Mouse (Mus musculus): Measurements from ENCODE around the gene Ift43. TPM values are rescaled to one million over a fixed set of nuclear protein-coding genes. Genes with fewer than 3 reads are reported as not detected.

The Ift43 gene
- polyA plus RNA-seq, 1 experiment from 2014 or later: 80.2 TPM

- H3K9me3 ChIP-seq: 0 out of 2 replicates have a peak, but pooled peaks cover 2% of the 10 kb centered on the region
- H3K4me1 ChIP-seq (replicated peaks): peaks cover 8% of the 10 kb centered on the region; the same call in 1 of the 2 replicates
- H3K9ac ChIP-seq (replicated peaks): no peak overlapping the region
- no peak overlapping the region for H3K27ac ChIP-seq
- no peak overlapping the region for H3K4me3 ChIP-seq (replicated peaks)
- H3K36me3 ChIP-seq: peaks cover 19% of the 10 kb centered on the region
- WGBS: 73% methylated on average over 4 of the region's 4 CpGs
- H3K4me2 ChIP-seq (replicated peaks): no peak overlapping the region
- no peak for ATAC-seq
- H3K27me3 ChIP-seq: no peaks in the 10 kb centered on the region
Observed at GRCm38 (mm10) chr12:86135691-86136090, 53.4 kb downstream of the Ift43 start.

DNA sequence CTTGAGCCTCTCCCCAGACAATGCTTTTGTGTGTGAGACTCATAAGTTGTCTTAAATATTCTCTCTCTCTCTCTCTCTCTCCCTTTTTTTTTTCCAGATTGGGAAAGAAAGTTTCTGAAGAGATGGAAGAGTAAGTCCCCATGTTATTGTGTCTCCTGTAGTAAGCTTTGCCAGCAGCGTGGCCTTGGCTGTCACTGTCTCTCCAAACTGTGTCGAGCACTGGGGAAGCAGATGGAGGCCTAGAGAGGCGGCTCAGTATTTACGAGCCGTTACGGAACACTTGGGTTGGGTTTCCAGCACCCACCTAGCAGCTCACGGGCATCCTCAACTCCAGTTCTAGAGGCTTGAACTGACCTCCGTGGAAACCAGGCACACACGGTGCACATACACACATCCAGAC lies 56.4 kb downstream of the Ift43 start:
- WGBS: 94% methylated on average over 9 of the region's 9 CpGs

GRCm38 (mm10) chr12:86142389-86142788 lies 60.0 kb downstream of the Ift43 start:
- Histone ChIP-seq H3K4me3 (replicated peaks) (no peak overlapping the region), H3K27me3 (no peaks in the 10 kb centered on the region), H3K9me3 (0 out of 2 replicates have a peak, but pooled peaks cover under 1% of the 10 kb centered on the region), H3K4me1 (replicated peaks) (no peaks in the 10 kb centered on the region), H3K9ac (replicated peaks) (no peak overlapping the region), H3K27ac (no peak overlapping the region), H3K36me3 (peaks cover 23% of the 10 kb centered on the region), H3K4me2 (replicated peaks) (no peak overlapping the region)
- ATAC-seq: no peak
- WGBS: 84% methylated on average over 1 of the region's 1 CpGs

More for the DNA sequence above, 56.4 kb downstream of the Ift43 start:
- Histone ChIP-seq H3K27me3 (no peaks in the 10 kb centered on the region), H3K4me3 (replicated peaks) (no peak overlapping the region), H3K4me2 (replicated peaks) (no peak overlapping the region), H3K9ac (replicated peaks) (no peak overlapping the region), H3K9me3 (0 out of 2 replicates have a peak, but pooled peaks cover 2% of the 10 kb centered on the region), H3K36me3 (peaks cover 24% of the 10 kb centered on the region), H3K4me1 (replicated peaks) (peaks cover 8% of the 10 kb centered on the region; the same call in 1 of the 2 replicates), H3K27ac (no peak overlapping the region)
- ATAC-seq: no peak

- H3K27me3 ChIP-seq: no peaks in the 10 kb centered on the region
- 95% methylated on average over 3 of the region's 3 CpGs for WGBS
- no peaks in the 10 kb centered on the region for H3K4me1 ChIP-seq (replicated peaks)
- H3K36me3 ChIP-seq: peaks cover 9% of the 10 kb centered on the region; the same call in 1 of the 2 replicates
- H3K27ac ChIP-seq: no peak overlapping the region
- H3K4me2 ChIP-seq (replicated peaks): no peak overlapping the region
- no peak overlapping the region for H3K9ac ChIP-seq (replicated peaks)
- ATAC-seq: no peak
- no peak overlapping the region for H3K4me3 ChIP-seq (replicated peaks)
- H3K9me3 ChIP-seq: peaks cover 5% of the 10 kb centered on the region
Observed at GRCm38 (mm10) chr12:86146246-86146645, 63.9 kb downstream of the Ift43 start.

DNA sequence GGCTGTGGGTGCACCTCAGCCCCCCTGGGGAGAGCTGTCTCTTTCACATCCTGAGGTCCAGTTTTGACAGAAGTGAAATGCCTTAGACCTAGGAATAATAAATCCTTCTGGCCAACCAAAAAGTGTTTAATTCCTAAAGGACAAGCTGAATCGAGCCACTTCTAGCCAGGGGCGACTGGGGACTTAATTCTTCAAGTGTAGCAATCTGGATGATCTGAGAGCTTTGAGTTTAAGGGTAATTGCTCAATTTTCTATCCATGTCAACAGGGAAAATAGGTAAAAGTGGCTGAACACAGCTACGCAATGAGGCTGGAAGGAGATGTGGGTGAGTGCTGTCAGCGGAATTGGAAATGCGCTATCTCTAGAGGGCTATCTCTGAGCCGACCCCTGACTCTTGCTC lies 65.9 kb downstream of the Ift43 start:
- H3K4me2 ChIP-seq (replicated peaks): no peak overlapping the region
- no peak overlapping the region for H3K9ac ChIP-seq (replicated peaks)
- peaks cover 4% of the 10 kb centered on the region; the same call in 1 of the 2 replicates for H3K36me3 ChIP-seq
- no peak for ATAC-seq
- H3K9me3 ChIP-seq: peaks cover 5% of the 10 kb centered on the region
- peaks cover 15% of the 10 kb centered on the region for H3K4me1 ChIP-seq (replicated peaks)
- 78% methylated on average over 6 of the region's 6 CpGs for whole genome bisulfite sequencing
- H3K27ac ChIP-seq: no peak overlapping the region
- no peaks in the 10 kb centered on the region for H3K27me3 ChIP-seq
- no peak overlapping the region for H3K4me3 ChIP-seq (replicated peaks)

GRCm38 (mm10) chr12:86149087-86149486 lies 66.7 kb downstream of the Ift43 start:
- peaks cover 5% of the 10 kb centered on the region for H3K9me3 ChIP-seq
- no peak overlapping the region for H3K4me3 ChIP-seq (replicated peaks)
- ATAC-seq: no peak
- no peak overlapping the region for H3K27ac ChIP-seq
- peaks cover 23% of the 10 kb centered on the region for H3K4me1 ChIP-seq (replicated peaks)
- peaks cover 4% of the 10 kb centered on the region; the same call in 1 of the 2 replicates for H3K36me3 ChIP-seq
- no peaks in the 10 kb centered on the region for H3K27me3 ChIP-seq
- H3K9ac ChIP-seq (replicated peaks): no peak overlapping the region
- WGBS: 94% methylated on average over 6 of the region's 6 CpGs
- H3K4me2 ChIP-seq (replicated peaks): no peak overlapping the region

DNA sequence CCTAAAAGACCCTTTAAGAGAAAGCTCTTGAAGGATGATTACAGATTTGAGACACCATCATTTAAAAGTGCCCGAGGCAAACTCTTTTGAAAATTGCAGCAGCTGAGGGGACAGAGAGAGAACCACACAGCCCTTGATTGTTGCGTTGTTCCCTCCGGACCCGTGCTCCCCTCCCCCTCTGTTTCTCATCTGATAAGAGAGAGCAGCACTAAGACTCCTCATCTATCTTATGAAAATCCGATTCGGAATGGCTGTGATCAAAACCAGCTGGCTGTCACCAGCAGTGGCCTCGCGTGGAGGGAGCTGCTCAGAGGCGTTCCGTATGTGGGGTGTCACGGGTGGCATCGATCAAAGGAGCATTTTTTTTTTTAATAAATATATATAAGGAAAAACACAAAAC lies 69.6 kb downstream of the Ift43 start:
- Histone ChIP-seq H3K36me3 (peaks cover 2% of the 10 kb centered on the region; the same call in 1 of the 2 replicates), H3K9ac (replicated peaks) (no peak overlapping the region), H3K4me2 (replicated peaks) (no peak overlapping the region), H3K27ac (no peak overlapping the region), H3K27me3 (0 out of 2 replicates have a peak, but pooled peaks cover 3% of the 10 kb centered on the region), H3K9me3 (peaks cover 5% of the 10 kb centered on the region), H3K4me3 (replicated peaks) (no peak overlapping the region), H3K4me1 (replicated peaks) (peaks cover 28% of the 10 kb centered on the region)
- 57% methylated on average over 12 of the region's 12 CpGs for WGBS
- ATAC-seq: peak; percentile 72

DNA sequence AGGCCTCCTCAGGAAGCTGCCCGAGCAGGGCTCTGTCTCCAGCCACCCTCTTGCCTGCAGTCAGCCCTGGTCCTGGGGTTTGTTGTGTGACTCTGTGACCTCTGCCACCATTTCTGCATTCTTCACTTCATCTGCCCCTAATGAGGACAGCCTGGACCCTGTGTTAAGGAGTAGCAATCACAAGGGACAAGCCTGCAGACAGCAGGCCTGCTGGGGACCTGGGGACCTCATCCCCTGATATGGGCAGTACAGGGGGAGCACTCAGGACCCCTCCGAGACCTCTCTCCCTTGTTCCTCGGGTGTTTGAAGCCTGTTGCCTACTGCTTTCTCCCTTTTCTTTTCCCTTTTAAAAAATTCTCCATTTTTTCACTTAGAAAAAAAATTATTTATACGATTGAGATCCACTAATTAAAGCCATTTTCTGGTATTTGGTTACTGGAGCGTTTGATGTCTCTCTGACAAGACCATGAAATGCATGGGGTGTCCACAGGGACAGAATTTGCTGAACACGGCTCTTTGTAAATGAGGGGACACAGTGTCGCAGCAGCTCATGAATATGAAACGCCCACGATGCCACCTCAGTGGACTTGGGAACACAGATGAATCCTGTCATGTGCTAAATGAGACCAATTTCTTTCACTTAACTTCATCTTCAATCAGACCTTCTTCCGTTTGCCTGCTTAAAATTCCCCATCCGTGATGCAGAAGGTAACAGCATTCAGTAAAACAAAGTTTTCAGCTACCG lies 71.0 kb downstream of the Ift43 start:
- no peak overlapping the region for H3K9ac ChIP-seq (replicated peaks)
- WGBS: 34% methylated on average over 12 of the region's 12 CpGs
- H3K27ac ChIP-seq: peak overlapping the region; percentile 67

GRCm38 (mm10) chr12:86155176-86155575 lies 72.8 kb downstream of the Ift43 start:
- Histone ChIP-seq H3K36me3 (no peaks in the 10 kb centered on the region), H3K27ac (no peak overlapping the region), H3K9me3 (peaks cover 2% of the 10 kb centered on the region), H3K4me2 (replicated peaks) (no peak overlapping the region), H3K4me3 (replicated peaks) (no peak overlapping the region), H3K27me3 (0 out of 2 replicates have a peak, but pooled peaks cover 3% of the 10 kb centered on the region), H3K9ac (replicated peaks) (no peak overlapping the region), H3K4me1 (replicated peaks) (peaks cover 56% of the 10 kb centered on the region)
- no peak for ATAC-seq
- WGBS: 84% methylated on average over 8 of the region's 8 CpGs

More for the DNA sequence above, 71.0 kb downstream of the Ift43 start:
- Histone ChIP-seq H3K36me3 (0 out of 2 replicates have a peak, but pooled peaks cover 2% of the 10 kb centered on the region), H3K9me3 (peaks cover 5% of the 10 kb centered on the region), H3K27me3 (0 out of 2 replicates have a peak, but pooled peaks cover 3% of the 10 kb centered on the region), H3K4me3 (replicated peaks) (no peak overlapping the region), H3K4me2 (replicated peaks) (no peak overlapping the region), H3K4me1 (replicated peaks) (peaks cover 41% of the 10 kb centered on the region)
- ATAC-seq: peak; percentile 72; the same call in 1 of the 2 replicates

- no peak for ATAC-seq
- no peak overlapping the region for H3K27ac ChIP-seq
Observed at GRCm38 (mm10) chr12:86157166-86157565, 74.8 kb downstream of the Ift43 start.

DNA sequence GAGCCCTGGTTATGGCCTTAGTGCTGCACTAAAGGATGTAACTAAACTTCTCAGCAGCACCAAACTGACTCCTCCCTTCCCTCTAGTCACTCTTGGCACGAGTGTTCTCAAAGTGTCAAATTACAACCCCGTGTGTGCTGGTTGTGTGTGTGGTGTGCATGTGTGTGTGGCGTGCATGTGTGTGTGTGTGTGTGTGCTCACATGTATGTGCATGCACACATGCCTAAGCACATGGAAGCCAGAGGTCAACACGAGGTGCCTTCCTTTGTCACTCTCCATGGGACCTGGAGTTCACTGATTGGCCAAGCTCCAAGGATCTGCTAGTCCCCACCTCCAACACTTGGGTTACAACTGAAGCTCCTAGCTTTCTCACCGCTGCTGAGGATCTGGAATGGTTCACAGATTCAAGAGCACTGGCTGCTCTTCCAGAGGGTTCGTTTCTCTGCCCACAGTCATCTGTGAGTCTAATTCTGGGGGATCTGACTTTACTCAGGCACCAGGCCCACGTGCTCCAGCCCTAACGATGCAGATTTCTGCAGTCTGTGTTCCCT lies 75.6 kb downstream of the Ift43 start:
- Histone ChIP-seq H3K4me1 (replicated peaks) (peaks cover 55% of the 10 kb centered on the region), H3K27me3 (peaks cover 3% of the 10 kb centered on the region; the same call in 1 of the 2 replicates), H3K9ac (replicated peaks) (no peak overlapping the region), H3K9me3 (peaks cover 6% of the 10 kb centered on the region; the same call in 1 of the 2 replicates), H3K4me2 (replicated peaks) (no peak overlapping the region), H3K36me3 (peaks cover 14% of the 10 kb centered on the region), H3K4me3 (replicated peaks) (no peak overlapping the region), H3K27ac (no peak overlapping the region)
- 33% methylated on average over 8 of the region's 8 CpGs for WGBS
- no peak for ATAC-seq

More at GRCm38 (mm10) chr12:86157166-86157565, 74.8 kb downstream of the Ift43 start:
- no peak overlapping the region for H3K4me3 ChIP-seq (replicated peaks)
- 87% methylated on average over 8 of the region's 8 CpGs for WGBS
- H3K4me2 ChIP-seq (replicated peaks): no peak overlapping the region
- H3K9me3 ChIP-seq: peaks cover 6% of the 10 kb centered on the region; the same call in 1 of the 2 replicates
- H3K9ac ChIP-seq (replicated peaks): no peak overlapping the region
- H3K36me3 ChIP-seq: peaks cover 14% of the 10 kb centered on the region
- H3K4me1 ChIP-seq (replicated peaks): peaks cover 56% of the 10 kb centered on the region
- peaks cover 3% of the 10 kb centered on the region; the same call in 1 of the 2 replicates for H3K27me3 ChIP-seq
